Mouse (Mus musculus) ovary, postnatal 36 days (tissue): ENCODE data around the gene Sbk2.

Experiments
- DNase-seq: peaks from one replicate; pipeline ENCODE4 v3.0.0; 2022; ENCODE audit warnings: low spot score, mixed read lengths

The Sbk2 gene

DNA sequence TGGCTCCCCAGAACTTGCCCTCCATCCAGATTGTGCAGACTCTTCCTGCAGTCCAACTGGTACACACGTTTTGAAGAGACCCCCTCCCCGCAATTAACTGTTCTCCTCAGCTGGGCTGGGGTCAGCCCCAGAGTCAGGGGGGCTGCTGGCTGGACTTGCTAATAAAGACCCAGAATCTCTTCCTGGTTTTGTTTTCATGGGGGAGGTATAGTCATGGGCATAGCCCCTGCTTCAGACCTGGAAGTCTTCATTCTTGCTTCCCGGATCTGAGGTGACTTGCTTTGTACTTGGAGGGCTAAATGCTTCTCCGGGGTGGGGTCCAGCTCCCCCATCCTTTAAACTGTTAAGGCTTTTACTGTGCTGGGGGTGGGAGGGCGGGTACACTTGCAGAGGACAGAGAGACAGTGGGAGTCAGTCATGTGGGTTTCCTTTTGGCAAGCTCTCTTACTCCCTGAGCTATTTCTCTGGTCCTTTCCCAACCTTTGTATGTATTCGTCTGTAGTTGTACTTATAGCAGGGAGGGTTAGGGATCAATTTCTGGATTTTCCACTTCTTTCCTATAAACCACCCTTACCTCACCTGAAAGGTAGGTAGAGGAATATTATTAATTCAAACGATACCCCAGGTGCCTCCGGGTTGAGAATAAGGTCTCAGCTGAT is 42.3 kb downstream of the Sbk2 start, which contains the start of gene Nat14:
TSS of gene Nat14 (plus strand) at position 205 of the 659 bp plus-strand sequence.
- DNase-seq = no peak

DNA sequence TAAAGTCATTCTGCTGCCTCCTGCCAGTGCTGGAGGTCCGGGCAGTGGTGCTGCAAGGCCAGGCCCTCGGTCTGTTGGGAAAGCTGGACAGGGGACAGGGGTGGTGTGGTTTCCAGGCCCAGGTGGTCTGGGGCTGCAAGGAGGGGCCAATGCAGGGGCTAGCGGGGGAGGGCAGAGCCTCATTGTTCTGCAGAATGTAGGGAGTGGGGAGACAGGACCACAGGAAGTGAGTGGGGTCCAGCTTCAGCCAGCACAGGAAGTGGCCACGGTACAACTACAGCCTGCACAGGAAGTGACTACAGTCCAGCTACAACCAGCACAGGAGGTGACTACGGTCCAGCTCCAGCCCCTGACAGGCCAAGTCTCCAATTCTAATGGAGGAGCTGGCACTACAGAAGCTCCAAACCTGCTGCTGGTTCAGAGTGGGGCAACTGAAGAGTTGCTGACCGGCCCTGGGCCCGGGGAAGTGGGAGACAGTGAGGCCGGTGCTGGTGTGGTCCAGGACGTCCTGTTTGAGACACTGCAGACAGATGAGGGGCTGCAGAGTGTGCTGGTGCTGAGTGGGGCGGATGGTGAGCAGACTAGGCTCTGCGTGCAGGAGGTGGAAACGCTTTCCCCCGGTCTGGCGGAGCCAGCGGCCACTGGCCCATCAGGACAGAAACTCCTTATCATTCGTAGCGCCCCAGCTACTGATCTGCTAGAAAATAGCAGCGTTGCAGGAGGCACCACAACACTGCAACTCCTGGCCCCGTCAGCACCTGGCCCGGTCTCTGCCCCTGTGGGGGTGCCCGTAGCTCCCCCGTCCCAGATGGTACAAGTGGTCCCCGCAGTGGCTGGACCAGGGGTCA is 43.0 kb downstream of the Sbk2 start:
- DNase-seq = no peak

DNA sequence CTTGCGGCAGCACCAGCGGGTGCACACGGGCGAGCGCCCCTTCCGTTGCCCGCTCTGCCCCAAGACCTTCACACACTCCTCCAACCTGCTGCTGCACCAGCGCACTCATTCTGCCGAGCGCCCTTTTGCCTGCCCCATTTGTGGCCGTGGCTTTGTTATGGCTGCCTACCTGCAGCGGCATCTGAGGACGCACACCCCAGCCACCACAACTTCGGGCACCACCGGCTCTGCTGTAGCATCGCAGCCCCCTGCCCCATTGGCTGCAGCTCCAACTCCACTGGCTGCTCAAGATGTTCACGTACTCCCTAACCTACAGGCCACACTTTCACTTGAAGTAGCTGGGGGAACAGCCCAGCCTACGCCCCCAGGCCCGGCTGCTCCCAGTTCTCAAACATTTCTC is 43.7 kb downstream of the Sbk2 start:
- no peak for DNase-seq

DNA sequence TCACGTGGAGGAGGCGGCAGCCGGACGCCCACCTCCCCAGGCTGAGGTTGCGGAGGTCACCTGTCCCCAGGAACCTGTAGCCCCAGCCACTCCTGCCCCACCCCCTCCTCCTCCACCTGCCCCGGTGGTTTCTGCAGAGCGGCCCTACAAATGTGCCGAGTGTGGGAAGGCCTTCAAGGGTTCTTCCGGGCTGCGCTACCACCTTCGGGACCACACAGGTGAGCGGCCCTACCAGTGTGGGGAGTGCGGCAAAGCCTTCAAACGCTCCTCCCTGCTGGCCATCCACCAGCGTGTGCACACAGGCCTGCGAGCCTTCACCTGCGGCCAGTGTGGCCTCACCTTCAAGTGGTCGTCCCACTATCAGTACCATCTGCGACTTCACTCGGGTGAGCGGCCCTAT is 44.2 kb downstream of the Sbk2 start:
- DNase-seq = no peak

DNA sequence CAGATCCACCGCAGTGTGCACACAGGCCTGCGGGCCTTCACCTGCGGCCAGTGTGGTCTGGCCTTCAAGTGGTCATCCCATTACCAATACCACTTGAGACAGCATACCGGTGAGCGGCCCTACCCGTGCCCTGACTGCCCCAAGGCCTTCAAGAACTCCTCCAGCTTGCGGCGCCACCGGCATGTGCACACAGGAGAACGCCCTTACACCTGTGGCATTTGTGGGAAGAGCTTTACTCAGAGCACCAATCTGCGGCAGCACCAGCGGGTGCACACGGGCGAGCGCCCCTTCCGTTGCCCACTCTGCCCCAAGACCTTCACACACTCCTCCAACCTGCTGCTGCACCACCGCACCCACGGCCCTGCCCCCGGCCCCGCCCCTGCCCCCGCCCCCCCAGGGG is 45.1 kb downstream of the Sbk2 start:
- DNase-seq = no peak

DNA sequence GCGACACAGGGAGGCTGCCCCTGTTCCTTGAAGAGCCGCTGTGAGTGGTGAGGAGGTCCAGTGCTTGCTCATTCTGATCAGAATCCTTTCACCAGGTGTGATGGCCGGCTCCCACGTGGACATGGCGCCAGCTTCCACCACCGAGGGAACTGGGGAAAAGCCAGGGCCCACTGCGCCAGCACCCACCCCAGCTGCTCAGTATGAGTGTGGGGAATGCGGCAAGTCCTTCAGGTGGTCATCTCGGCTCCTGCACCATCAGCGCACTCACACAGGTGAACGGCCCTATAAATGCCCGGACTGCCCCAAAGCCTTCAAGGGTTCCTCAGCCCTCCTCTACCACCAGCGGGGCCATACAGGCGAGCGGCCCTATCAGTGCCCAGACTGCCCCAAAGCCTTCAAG is 45.5 kb downstream of the Sbk2 start:
- DNase-seq = no peak

DNA sequence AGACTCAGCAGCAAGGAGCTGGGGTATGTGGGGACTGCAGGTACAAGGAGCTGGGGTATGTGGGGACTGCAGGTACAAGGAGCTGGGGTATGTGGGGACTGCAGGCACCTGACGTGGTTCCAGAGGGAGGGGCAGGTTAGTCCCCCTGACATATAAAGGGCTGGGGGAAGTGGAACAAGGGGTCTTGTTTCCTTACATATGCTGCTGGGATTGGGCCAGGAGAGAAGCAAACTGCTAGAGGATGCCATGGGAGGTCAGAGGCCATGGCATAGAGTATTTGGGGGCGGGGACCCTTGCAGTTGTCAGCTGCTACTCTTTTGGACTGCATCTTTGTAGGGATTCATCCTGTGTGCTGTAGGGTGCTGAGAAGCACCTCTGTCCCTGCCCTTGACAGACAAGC is 46.7 kb downstream of the Sbk2 start:
- DNase-seq = no peak

DNA sequence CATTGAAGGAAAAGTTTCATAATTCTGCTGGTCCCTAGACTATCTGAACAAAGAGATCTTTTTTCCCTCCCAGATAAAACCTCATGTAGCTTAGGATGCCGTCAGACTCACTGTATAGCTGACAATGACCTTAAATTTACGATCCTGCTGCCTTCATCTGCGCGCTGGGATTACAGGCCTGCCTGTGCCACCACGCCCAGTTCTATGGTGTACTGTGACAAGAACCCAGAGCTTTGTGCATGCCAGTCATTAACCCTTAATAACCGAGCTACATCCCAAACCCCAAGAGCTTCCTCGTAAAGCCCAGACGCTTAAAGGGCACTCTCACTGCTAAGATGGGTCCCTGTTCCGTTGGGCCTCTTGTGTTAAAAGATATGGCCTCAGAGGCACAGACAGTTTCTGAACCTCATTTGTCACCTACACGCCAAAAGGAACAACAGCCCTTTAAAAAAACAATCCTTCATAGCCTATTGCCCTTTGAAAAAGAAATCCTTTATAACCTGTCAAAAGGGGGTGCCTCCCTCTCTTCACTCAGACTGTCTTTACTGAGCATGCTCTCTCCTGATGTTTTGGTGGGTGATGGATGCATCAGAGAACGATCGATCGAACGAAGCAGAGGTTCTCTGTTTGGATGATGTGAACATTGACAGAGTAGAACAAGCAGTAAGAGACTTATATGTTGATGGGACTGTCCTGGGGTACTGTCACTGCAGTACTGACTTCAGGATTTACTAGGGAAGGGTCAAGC is 48.4 kb downstream of the Sbk2 start:
- no peak for DNase-seq

DNA sequence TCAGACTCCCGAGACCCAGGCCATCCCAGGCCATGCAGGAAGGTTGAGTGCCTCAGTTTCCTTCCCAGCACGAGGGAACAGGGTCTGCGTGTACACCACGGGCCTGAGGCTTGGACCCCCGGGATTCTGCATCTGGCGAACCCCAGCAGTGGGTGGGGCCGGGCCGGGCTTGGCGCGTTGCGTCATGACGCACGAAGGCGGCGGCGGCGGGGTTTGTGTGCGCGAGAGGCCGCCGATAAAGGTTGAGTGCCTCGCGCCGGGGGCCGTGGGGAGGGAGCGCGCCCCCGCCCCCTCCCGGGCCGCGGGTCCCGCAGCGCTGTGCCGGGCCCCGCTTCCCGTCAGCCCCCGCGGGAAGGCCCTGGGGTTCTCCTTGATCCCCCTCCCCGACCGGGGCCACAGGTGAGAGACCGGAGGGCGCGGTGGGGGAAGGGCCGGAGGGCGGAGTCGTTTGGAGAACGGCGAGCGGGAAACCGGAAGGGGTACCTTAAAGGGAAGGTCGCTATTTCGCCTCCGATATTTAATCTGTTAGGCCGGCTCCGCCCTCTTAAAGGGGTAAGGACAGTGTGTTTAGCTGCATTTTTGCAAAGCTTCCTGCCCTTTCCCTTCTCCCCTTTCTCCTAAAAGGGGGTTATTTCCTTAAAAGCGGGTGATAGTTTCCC is 49.1 kb downstream of the Sbk2 start, which contains the start of gene Zfp628:
TSS of gene Zfp628 (plus strand) at position 211 of the 659 bp plus-strand sequence.
- DNase-seq = peak; percentile 94

DNA sequence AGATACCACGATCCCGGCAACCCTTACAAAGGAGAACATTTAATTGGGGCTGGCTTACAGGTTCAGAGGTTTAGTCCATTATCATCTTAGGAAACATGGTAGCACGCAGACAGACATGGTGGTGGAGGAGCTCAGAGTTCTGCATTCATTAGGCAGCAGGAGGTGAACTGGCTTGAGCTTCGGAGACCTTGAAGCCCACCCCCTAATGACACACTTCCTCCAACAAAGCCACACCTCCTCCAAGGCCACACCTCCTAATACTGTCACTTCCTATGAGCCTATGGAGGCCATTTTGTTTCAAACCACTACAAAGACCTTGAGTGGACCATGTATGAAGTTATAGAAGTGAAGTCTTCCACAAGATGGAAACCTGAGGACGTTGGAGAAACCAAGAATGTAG is 52.0 kb downstream of the Sbk2 start:
- DNase-seq = no peak

DNA sequence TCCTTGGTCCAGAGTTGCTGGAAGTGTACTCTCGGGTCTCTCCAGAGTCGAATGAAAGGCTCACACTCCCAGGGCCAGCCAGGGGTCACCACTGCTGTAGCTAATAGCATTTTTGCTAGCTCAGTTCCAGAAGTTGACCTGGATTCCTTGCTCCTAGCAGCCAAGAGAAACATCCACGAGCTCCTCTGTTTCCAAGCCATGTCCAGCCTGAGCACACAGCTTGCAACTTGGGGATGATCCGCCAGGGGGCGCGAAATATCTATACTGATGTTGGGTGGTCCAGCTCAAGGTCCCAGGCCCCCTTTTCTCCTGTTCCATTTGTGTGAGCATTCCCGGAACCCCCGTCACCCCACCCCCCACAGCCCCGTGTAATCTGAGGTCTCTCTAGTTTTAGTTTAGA is 52.6 kb downstream of the Sbk2 start:
- DNase-seq = peak; percentile 60

DNA sequence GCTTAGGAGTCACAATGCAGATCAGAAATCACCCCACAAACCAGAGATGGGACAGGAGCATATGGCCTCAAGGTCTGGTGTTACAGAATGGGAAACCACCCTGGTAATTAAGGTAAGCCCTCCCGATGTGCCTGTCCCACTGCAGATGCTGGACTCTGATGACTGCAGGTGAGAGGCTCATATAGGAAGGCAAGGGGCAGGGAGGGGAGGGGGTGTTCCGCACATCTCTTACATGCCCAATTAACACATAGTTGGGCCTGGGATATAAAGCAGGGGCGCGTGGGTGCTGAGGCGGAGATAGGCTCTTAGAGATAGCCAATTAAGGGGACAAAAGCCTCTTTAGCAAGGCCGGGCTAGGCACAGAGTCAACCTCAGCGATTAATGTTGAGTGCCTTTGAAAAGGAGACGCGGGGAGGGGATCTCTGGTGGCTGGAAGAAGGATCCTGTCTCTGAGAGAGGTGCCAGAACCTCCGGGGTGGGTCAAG is 57.7 kb downstream of the Sbk2 start, which contains the start of gene Gm36210:
TSS of gene Gm36210 (minus strand) at position 51 of the 485 bp plus-strand sequence.
- no peak for DNase-seq

DNA sequence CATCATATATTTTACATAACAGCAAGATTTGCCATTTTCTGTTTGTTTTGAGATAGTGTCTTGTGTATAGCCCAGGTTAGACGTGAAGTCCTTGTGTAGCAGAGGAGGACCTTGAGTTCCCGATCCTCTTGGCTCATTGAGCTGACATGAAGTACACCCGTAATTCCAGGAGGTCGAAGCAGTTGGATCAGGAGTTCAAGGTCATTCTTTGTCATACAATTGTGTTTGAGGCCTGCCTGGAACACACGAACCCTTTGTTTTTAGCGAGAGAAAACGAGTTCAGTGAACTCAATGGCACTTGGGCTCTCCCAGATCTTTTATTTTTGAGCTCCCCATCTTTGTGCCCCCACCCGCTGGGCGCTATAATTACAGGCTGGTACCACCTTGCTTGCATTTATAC is 61.8 kb downstream of the Sbk2 start:
- DNase-seq = no peak

DNA sequence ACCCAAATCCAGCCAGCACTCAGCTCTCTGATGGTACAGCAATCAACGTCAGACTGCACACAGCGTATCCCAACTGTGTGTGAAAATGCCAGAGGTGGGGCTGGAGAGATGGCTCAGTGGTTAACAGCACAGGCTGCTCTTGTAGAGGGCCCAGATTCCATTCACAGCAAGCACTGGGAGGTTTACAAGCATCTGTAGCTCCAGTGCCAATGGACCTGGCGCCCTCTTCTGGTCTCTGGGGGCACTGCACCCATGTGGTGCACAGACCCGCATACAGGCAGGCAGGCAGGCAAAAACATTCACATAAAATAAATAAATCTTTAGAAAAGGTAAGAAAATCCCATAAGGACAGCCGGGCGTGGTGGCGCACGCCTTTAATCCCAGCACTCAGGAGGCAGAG is 63.0 kb downstream of the Sbk2 start:
- DNase-seq = no peak

DNA sequence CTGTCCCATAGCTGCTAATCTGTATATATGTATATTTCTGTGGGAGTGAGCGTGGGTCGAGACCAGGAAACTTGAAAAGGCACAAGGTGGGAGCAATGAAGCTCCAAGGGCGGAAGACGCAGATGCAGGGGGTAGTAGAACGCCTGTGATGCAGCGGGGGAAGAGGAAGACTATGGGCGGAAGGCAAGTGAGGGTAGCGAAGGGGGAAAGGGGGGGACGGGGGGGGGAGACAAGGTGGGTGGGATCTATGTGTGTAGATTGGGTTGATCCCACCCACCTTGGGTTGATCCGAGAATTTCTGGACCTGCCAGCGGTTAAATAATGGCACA is 63.7 kb downstream of the Sbk2 start:
- DNase-seq = no peak

DNA sequence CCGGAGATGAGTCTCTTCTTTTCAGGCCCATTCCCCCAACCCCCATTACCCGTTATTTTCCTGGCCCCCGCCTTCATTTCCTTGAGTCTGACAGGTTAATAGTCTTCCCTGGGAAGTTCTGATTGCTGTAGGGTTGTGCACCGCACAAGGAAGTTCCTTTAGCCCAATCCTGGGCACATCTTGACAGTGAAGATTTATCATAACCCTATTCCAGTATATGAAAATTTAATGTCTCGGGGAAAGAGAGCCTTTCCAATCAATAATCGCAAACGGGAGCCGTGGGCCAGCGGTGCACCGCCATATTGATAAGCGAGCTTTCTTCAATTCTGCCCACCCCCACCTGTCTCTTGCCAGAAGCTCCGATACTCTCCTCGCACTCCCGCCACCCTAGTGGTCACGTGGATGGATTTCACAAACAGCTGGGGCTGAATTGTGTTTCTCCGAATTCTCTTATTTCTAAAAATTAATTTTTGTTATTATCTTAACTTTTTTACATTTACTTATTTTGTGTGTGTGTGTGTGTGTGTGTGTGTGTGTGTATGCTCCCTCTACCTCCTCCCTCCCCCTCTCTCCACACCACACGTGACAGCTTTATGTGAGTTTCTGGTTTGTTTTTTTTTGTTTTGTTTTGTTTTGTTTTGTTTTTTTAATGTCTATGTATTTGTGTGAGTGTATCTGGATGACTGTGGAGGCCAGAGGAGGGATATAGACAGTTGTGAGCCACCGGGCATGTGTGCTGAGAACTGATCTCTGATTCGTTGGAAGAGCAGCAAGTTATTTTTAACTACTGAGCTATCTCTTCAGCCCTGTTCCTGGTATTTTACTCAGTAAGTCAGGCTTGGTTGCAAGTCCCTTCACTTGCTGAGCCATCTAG is 64.3 kb downstream of the Sbk2 start:
- DNase-seq = no peak

DNA sequence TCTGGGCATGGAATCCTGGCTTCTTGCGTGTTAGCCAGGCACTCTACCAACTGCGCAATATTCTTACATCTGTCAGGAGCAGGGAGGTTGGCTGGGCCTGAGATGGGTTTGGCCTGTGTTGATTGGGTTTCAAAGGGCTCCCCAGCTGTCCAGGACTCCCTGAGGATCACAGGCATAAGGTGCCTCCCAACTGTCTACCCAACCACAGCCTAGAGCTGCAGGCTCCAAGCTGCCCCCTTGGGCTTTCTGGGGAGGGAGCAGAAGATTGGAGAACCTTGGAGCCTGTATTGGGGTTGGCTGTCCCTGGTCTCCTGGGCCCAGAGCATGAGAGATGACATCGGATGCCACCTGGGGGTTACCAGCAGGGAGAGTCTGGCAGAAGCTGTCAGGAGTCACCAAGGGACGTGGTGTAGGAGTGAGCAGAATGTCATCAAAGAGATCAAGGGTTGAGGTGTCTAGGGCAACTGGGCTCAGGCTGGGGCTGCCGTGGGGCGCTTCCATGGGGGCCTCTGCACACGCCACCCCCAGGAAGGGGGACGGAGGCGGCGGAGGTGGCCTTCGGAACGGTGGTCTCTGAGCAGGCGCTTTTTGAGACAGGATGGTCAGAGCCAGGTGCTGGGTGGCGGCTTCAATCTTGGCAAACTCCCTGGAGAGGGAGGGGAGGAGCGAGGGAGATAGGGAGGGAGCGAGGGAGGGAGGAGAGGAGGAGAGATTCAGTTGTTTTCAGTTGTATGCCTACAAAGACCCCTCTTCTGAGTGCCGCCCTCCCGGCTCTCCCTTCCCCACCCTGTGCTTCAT is 65.2 kb downstream of the Sbk2 start:
- DNase-seq = no peak

DNA sequence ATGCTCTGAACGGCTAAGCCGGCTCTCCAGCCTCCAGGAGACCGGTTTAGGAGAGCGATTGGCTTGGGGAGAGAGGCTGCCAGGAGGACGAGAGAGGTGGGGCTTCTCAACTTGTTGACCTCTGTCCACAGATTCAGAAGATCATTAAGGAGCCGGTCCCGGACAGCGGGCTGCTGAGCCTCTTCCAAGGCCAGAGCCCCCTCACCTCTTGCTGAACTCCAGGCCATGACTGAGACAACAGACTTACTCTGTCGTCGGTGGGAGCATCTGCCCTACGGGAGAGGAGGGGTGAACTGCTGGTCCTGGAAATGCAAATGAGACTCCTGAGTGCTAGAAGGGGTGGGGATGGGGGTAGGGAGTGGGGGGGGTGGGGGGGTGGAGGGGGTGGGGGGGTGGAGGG is 69.0 kb downstream of the Sbk2 start:
- no peak for DNase-seq
